Mouse (Mus musculus): Measurements from ENCODE around the gene Dixdc1. TPM values are rescaled to one million over a fixed set of nuclear protein-coding genes. Genes with fewer than 3 reads are reported as not detected.

Dixdc1 gene
- total and polyA plus RNA-seq, 2 experiments from 2014 or later, result 28.6 to 33.3 TPM

DNA sequence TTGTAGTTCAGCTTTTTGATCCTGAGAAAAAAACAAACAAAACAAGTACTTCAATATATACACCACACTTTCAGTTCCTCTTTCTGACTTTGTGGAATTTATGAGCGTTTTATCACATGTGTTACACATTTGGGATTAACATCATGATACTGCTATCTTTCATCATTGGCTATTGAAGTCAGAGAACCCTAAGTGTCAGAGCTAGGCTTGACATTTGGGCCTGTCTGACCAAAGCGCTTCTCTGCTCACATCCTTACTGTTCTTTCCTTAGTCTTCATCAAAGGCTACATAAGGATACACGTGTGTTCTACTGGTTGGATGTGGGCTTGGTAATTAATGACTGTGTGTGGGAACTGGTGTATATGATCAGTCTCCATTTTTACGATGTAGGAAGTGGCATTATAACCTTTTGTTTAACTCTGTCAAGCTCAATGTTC is 34.7 kb upstream of the Dixdc1 start:
- ATAC-seq (ENCODE audit: low FRiP score) (no peak), DNase-seq (ENCODE audit: low spot score) (no peak)
- Histone ChIP-seq H3K4me1 (ENCODE audit: insufficient read depth, low read length) (peaks cover 7% of the 10 kb centered on the region; the same call in 1 of the 2 replicates), H3K4me3 (ENCODE audit: low read depth, low read length) (no peak overlapping the region), H3K36me3 (ENCODE audit: insufficient read depth, low read length) (peaks cover 3% of the 10 kb centered on the region), H3K4me2 (ENCODE audit: low read depth, low read length, poor library complexity, severe bottlenecking) (peak overlapping the region; percentile 66), H3K27me3 (ENCODE audit: insufficient read depth, low read length) (no peaks in the 10 kb centered on the region), H3K27ac (ENCODE audit: low read depth, low read length) (peak overlapping the region; percentile 93; the same call in 1 of the 2 replicates), H3K9ac (replicated peaks; ENCODE audit: low read length, poor library complexity, severe bottlenecking) (no peak overlapping the region), H3K9me3 (ENCODE audit: low read length) (no peaks in the 10 kb centered on the region)
- TF ChIP-seq CTCF (IDR thresholded peaks at IDR 0.05), result no peak
- WGBS, result 79% methylated on average over 4 of the region's 4 CpGs

DNA sequence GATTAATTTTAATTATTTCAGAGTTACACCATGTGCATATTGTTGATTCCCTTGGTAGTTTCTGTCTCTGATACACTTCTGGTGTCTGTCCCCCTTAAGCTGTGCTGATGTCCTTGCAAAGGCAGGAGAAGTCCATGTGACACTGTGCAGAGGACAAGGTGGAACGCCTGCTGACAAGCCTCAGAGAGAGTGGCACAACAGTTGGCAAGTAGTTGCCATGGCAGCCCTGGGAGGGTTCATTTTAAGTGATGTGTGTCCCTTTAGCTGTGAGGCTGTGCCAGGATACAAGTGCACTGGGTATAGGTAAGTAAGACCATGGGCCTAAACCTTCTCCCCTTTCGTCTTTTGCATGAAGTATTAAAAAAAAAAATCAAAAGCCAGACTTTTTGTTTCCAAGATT is 30.7 kb upstream of the Dixdc1 start:
- H3K9me3 ChIP-seq (ENCODE audit: low read length), result no peaks in the 10 kb centered on the region
- H3K9ac ChIP-seq (replicated peaks; ENCODE audit: low read length, poor library complexity, severe bottlenecking), result no peak overlapping the region
- no peaks in the 10 kb centered on the region; the same call in 1 of the 2 replicates for H3K36me3 ChIP-seq (ENCODE audit: insufficient read depth, low read length)
- no peak overlapping the region for H3K4me3 ChIP-seq (ENCODE audit: low read depth, low read length)
- no peaks in the 10 kb centered on the region for H3K27me3 ChIP-seq (ENCODE audit: insufficient read depth, low read length)
- no peak for TF ChIP-seq CTCF (IDR thresholded peaks at IDR 0.05)
- H3K4me1 ChIP-seq (ENCODE audit: insufficient read depth, low read length), result peaks cover 2% of the 10 kb centered on the region; the same call in 1 of the 2 replicates
- H3K27ac ChIP-seq (ENCODE audit: low read depth, low read length), result no peak overlapping the region
- 79% methylated on average over 2 of the region's 2 CpGs for WGBS
- DNase-seq (ENCODE audit: low spot score) (no peak), ATAC-seq (ENCODE audit: low FRiP score) (no peak)
- H3K4me2 ChIP-seq (ENCODE audit: low read depth, low read length, poor library complexity, severe bottlenecking), result no peak overlapping the region

DNA sequence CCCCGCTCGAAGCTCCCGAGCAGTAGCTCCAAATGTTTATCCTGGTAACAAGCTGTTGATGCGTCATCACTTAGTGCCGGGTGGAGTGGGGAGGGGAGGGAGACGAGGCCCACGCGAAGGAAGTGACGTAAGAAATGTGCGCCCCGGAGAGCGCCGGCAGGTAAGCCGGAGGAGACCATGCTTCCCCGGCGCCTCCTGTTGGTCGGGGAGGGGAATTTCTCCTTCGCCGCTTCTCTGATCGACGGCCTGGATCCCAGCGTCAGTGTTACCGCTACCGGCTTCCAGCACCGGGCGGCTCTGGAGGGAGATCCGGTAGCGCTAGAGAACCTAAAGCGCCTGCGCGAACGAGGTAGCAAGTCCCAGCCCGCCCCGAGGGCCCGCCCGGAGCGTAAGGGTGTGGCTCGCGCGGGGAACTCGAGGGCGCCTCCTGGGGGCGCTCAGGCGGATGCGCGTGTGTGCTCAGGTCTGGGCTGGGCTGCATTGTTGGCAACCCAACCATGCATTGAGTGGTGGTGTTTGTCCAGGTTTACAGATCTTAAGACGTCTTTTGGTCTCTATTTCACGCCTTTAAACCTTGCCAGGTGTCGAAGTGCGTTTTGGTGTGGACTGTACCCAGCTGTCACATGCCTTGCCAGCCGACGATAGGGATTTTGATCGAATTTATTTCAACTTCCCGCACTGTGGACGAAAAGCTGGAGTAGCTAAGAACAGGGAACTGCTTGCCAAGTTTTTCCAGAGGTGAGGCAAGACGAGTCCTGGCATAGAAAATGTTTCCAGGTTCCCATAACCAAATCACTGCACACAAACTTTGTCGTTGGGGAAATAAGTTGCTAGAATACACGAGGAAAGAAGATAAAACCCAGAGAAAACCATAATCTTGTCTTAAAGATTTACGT is 29.0 kb upstream of the Dixdc1 start, which contains the start of gene Fdxacb1:
Gene Fdxacb1 (plus strand): TSS at position 130 of the 896 bp plus-strand sequence.
- Histone ChIP-seq H3K9ac (replicated peaks; ENCODE audit: low read length, poor library complexity, severe bottlenecking) (peak within 1 kb of the TSS; percentile 60), H3K4me2 (ENCODE audit: low read depth, low read length, poor library complexity, severe bottlenecking) (peak within 1 kb of the TSS; percentile 83), H3K4me3 (ENCODE audit: low read depth, low read length) (peak within 1 kb of the TSS; percentile 55), H3K36me3 (ENCODE audit: insufficient read depth, low read length) (no peaks in the 10 kb centered on the region; the same call in 1 of the 2 replicates), H3K27ac (ENCODE audit: low read depth, low read length) (peak within 1 kb of the TSS; percentile 81), H3K9me3 (ENCODE audit: low read length) (no peaks in the 10 kb centered on the region), H3K27me3 (ENCODE audit: insufficient read depth, low read length) (no peaks in the 10 kb centered on the region), H3K4me1 (ENCODE audit: insufficient read depth, low read length) (no peaks in the 10 kb centered on the region)
- peak; percentile 94 for ATAC-seq (ENCODE audit: low FRiP score)
- peak; percentile 78 for TF ChIP-seq CTCF (IDR thresholded peaks at IDR 0.05)
- WGBS, result 4% methylated on average over 58 of the region's 59 CpGs
- peak; percentile 98 for DNase-seq (ENCODE audit: low spot score)

DNA sequence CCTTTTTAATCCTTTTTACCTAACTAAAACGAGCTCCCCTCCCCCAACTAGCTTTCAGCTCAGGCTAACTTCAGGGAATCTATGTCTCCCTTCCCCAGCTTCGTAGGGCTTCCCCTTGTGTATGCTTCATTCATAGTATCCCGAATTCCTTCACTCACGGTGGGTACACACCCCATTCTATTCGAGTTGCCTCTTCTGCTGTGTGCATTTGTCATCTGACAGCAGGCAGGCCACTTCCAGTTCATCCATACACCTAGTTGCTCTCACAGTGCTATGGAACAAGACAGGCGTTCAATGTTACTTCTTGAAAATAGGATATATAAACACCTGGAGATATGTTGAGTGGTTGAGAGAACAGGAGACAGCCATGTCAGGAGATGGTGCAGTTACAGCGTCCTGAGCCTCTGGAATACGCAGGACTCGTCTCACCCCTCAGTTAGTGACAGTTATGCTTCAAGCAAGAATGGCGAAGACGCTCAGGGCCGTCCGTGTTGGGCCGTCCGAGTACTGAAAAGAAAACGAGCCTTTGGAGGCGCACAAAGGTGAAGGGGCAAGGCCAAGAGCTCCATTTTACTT is 28.3 kb upstream of the Dixdc1 start:
- peak overlapping the region; percentile 60 for H3K9ac ChIP-seq (replicated peaks; ENCODE audit: low read length, poor library complexity, severe bottlenecking)
- no peaks in the 10 kb centered on the region for H3K27me3 ChIP-seq (ENCODE audit: insufficient read depth, low read length)
- 5% methylated on average over 17 of the region's 17 CpGs for WGBS
- H3K36me3 ChIP-seq (ENCODE audit: insufficient read depth, low read length), result no peaks in the 10 kb centered on the region; the same call in 1 of the 2 replicates
- peak overlapping the region; percentile 55 for H3K4me3 ChIP-seq (ENCODE audit: low read depth, low read length)
- ATAC-seq (ENCODE audit: low FRiP score), result peak; percentile 61
- peak overlapping the region; percentile 83 for H3K4me2 ChIP-seq (ENCODE audit: low read depth, low read length, poor library complexity, severe bottlenecking)
- no peak for DNase-seq (ENCODE audit: low spot score)
- peak overlapping the region; percentile 81 for H3K27ac ChIP-seq (ENCODE audit: low read depth, low read length)
- no peak for TF ChIP-seq CTCF (IDR thresholded peaks at IDR 0.05)
- no peaks in the 10 kb centered on the region for H3K9me3 ChIP-seq (ENCODE audit: low read length)
- no peaks in the 10 kb centered on the region for H3K4me1 ChIP-seq (ENCODE audit: insufficient read depth, low read length)

DNA sequence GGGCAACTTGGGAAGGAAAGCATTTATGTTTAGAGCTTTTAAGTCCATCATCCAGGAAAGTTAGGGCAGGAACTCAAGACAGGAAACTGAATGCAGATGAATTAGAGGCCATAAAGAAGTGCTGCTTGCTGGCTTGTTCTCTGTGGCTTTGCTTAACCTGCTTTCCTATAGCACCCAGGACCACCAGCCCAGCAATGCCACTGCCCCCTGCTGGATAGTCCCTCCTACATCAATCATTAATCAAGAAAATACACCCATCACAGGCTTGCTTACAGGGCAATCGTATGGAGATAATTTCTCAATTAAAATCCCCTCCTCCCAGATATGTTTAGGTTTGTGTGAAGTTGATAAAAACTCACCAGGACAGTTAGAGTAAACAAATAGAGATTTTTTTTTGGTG is 24.0 kb upstream of the Dixdc1 start:
- ATAC-seq (ENCODE audit: low FRiP score) (no peak), DNase-seq (ENCODE audit: low spot score) (peak; percentile 41)
- Histone ChIP-seq H3K27me3 (ENCODE audit: insufficient read depth, low read length) (no peaks in the 10 kb centered on the region), H3K4me2 (ENCODE audit: low read depth, low read length, poor library complexity, severe bottlenecking) (no peak overlapping the region), H3K4me1 (ENCODE audit: insufficient read depth, low read length) (no peaks in the 10 kb centered on the region), H3K9me3 (ENCODE audit: low read length) (no peaks in the 10 kb centered on the region), H3K9ac (replicated peaks; ENCODE audit: low read length, poor library complexity, severe bottlenecking) (no peak overlapping the region), H3K36me3 (ENCODE audit: insufficient read depth, low read length) (no peaks in the 10 kb centered on the region; the same call in 1 of the 2 replicates), H3K4me3 (ENCODE audit: low read depth, low read length) (no peak overlapping the region), H3K27ac (ENCODE audit: low read depth, low read length) (no peak overlapping the region)
- TF ChIP-seq CTCF (IDR thresholded peaks at IDR 0.05), result peak; percentile 69
- WGBS, result 59% methylated on average over 1 of the region's 1 CpGs
